Mouse (Mus musculus) G1E-ER4 (cell line): ENCODE measurements around the gene Pdhx. TPM values are rescaled to one million over a fixed set of nuclear protein-coding genes. Genes with fewer than 3 reads are reported as not detected.

Experiments
- GATA1 ChIP-seq: IDR thresholded peaks from one replicate; pipeline ENCODE4 v1.8.0; 2012; ENCODE audit warnings: low read length, inconsistent platforms
- polyA plus RNA-seq: library from polyadenylated mRNA; stranded (reverse); fragments of >175 nt; gene quantifications from 2 replicates; pipeline ENCODE4 v1.2.3, GENCODE M21; 2012

The Pdhx gene
- polyA plus RNA-seq, 1 experiment, result 3.7 TPM

DNA sequence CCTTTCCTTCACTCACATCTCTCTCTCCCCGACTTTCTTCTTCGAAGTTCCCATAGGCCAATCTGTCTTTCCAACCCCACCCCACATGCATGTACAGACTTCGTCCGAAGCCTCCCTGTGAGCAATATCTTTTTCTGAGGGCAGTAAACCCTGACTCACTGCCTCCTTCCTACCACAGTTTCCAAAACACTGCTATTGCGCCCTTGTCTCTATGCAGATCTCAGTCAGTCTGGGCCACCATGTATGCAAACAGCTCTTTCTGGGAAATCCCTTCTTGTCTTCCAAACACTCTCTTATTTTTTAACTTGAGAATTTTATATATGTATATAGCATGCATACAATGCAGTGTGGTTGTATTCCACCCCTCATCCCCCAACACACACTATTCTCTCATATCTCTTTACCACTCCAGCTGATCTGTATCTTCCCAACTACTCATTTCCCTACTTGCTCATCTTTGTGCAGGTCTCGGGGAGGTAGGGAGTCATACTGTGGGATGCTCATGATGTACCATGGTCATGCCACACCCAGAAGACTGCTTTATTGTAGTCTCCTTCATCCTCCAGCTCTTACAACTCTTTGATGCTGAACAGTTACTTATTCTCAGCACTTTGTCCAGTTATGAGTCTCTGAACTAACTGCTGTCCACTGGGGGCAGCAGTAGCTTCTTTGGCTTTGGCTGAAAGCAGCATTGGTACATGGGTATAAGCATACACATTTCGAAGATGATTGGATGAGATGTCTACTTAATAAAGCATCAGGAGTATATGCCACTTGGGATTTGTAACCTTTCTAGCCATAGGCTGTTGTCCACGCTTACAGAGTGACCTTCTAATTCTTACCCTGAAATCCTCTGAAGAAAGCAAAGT lies 91.6 kb downstream of the Pdhx start:
- no peak for TF ChIP-seq GATA1

DNA sequence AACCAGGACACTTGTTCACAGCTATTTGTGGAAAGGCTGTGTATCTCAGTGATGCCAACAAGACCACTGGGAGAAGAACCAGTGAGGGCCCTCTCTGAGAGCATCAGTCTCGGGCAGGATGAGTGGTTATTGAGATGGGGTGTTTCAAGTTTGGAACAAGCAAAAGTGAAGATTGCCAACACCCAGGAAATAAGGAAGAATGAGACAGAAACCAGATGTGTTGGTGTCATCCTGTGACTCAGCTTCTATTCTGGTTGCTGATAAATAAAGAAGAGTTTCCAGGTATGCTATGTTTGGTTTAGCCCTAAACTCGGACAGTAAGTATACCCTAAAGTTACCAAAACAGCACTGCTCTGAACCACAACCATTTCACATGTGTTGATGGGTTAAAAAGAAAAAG lies 92.4 kb downstream of the Pdhx start:
- TF ChIP-seq GATA1, result no peak

GRCm38 (mm10) chr2:102979519-102979918 lies 93.8 kb downstream of the Pdhx start:
- TF ChIP-seq GATA1, result no peak

DNA sequence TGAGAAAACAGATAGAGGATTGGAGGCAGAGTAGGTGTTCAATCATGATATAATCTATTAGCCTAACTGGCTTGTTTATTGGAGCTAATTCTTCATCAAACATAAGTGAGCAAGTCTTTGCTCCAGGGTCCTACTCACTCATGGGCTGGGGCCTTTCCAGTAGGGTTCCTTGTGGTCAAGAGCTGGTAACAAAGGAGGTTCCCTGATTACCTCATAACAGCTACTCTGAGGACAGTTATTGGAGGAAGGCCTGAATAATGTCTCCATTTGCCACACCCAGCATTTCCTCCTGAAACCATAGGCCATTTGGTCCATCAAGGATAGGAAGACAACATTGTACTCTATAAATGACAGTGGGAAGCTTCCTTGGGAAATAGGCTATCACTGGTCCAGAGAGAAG lies 94.2 kb downstream of the Pdhx start:
- no peak for TF ChIP-seq GATA1

DNA sequence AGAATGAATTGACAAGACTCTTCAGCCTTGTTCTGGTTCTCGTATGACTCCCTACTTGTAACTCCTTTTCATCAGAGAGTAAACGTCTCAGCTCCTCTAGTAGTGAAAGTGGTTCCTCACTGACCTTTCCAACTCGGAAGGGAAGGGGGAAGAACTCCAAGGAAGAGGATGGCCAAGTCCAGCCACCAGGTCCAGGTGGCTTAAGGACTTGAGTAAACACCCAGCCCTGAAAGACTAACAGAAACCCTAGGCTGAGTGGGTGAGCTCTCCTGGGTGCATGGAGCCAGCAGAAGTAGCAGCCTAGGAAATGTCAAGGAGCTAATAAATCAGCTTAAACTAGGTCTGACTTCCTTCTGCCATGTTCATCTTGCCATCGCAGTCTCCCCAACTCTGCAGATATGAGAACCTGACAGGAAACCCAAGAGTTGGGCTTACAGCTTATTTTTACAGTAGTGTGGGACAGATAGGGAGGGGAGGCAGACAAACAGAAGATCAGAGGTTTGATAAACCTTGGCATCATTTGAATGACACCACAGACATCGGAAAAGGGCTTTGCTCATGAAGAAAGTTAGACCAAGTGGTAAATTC lies 97.9 kb downstream of the Pdhx start:
- TF ChIP-seq GATA1, result peak; percentile 46

DNA sequence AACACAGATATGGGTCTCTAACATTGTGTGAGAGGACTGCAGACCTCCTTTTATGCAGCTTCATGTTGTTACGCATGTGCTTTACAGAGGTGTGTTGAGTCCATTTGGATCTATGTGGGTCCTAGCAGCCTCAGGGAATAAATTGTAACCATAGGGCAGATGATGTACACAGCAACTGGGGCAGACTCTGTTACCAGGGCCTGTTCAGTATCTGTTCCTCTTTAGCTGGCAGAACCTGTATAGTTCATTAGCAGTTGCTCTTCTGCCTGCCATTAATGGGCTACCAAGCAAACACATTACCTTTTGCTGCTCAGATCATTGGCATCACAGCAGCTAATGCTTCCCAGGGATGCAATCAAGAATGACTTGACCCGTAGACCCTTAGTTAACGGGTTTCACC lies 100.2 kb downstream of the Pdhx start:
- no peak for TF ChIP-seq GATA1

DNA sequence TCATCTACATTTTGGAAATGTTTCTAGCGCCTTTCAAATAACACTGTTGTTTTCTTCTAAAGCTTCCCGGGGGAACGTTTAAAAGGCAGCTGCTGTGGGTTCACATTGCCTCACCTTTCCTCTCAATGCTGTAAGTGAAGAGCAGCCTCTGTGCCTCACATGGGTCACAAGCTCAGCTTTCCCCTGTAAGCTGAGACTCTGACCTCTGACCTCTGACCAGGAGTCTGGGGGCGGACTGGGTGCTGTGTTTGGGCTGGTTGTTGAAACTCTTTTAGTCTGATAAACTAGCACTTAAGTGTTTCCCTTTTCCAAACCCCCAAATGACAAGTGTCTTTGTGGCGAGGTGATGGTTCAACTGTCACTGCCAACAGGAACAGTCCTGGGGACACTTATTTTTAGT lies 100.7 kb downstream of the Pdhx start:
- no peak for TF ChIP-seq GATA1

DNA sequence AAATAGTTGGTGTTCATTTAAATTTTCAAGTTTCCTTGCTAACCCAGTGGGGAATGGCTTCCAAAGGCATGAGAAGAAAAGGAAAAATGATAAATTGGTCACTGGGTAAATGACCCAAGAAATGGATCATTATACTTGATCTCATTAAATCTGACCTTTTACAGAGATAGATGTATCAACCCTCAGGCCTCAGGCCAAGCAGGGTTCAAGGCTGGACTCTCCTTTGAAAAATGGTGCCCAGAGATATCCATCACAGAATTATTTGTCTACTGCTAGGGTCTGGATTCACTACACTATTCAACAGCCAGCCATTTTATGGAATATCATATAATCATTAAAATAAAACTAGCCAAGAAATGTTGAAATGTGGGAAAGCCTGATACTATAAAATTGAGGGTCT lies 101.4 kb downstream of the Pdhx start:
- no peak for TF ChIP-seq GATA1

Other genes with a start within 250 kb of the Pdhx start
- 2.4 and 6.4 TPM in 2 replicates for gene Cd44, start 171.8 kb downstream of the Pdhx start, polyA plus RNA-seq
- 5.9 and 30.3 TPM in 2 replicates for gene Apip, start 162 bp upstream of the Pdhx start, polyA plus RNA-seq
- 0.01 TPM in 1 of 2 replicates, not detected in the other for gene Ehf, start 229.8 kb upstream of the Pdhx start, polyA plus RNA-seq